Mouse (Mus musculus) adipose tissue, adult 10 weeks (tissue): Measurements from ENCODE around the gene Gbp3. TPM values are rescaled to one million over a fixed set of nuclear protein-coding genes. Genes with fewer than 3 reads are reported as not detected.

Experiments
- polyA plus RNA-seq: library from polyadenylated mRNA; stranded (reverse); fragments of 350-450 nt; fragmentation: Illumina TruSeq; extraction: RNeasy Lipid Tissue Mini Kit (QIAGEN cat#74804); gene quantifications from one replicate; pipeline ENCODE4 v1.2.3, GENCODE M21; 2014; ENCODE audit warnings: low read depth, low replicate concordance

Gbp3 gene
- polyA plus RNA-seq = 14.4 TPM

DNA sequence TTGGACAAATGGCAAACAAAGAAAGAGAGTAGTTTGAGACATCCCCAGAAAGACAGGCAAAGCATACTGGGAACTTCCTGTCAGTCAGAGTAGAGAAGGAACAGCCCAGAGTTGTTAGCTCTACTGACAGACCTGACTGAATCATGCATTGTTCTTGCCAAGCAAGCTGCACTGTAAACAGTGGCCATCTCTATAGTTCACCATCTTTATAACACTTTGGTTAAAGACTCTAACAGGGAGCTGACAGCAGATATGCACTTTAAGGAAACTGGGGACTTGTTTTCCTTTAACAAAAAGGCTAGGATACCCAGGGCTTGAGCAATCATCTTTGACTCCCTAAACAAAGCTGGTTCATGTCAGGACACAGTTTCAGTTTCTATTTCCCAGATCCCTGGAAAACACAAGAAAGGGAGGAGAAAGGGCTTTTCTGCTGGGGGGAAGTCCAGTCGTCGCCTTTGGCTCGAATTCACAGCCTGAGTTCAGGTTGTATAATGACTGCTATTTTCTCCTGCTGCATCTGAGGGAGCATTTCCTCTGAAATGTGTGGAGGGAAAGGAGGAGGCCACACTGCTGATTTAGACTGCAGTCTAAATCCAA is at the start of gene Gbp3:
Gene Gbp3 (plus strand): TSS at position 395 of the 597 bp plus-strand sequence.

GRCm38 (mm10) chr3:142530087-142530953 is 29.5 kb upstream of the Gbp3 start, which contains the start of gene Gbp7:
TSS of gene Gbp7 (plus strand) at chr3:142530342.

GRCm38 (mm10) chr3:142594547-142594946 is 34.7 kb downstream of the Gbp3 start, which contains the start of gene Gbp2b:
TSS of gene Gbp2b (plus strand) at chr3:142594847.

GRCm38 (mm10) chr3:142620111-142620955 is 60.5 kb downstream of the Gbp3 start, which contains the start of gene Gbp2:
TSS of gene Gbp2 (plus strand) at chr3:142620602.

Other genes with a start within 250 kb of the Gbp3 start
- 30.6 TPM for gene Pdlim5, start 164.3 kb upstream of the Gbp3 start, polyA plus RNA-seq
- gene Gbp5, start 66.0 kb upstream of the Gbp3 start, polyA plus RNA-seq = 6.0 TPM
- gene Gbp7, start 29.7 kb upstream of the Gbp3 start, polyA plus RNA-seq = 9.9 TPM
- 0.37 TPM for gene Gbp2b, start 34.8 kb downstream of the Gbp3 start, polyA plus RNA-seq
- gene Gbp2, start 60.6 kb downstream of the Gbp3 start, polyA plus RNA-seq = 27.3 TPM
- gene Kyat3, start 141.0 kb downstream of the Gbp3 start, polyA plus RNA-seq = 15.7 TPM
- 39.3 TPM for gene Gtf2b, start 205.0 kb downstream of the Gbp3 start, polyA plus RNA-seq